Mouse (Mus musculus) liver, adult 2 months (tissue): ENCODE data around the gene Mfng.

ENCODE experiments used
- CTCF ChIP-seq: fragments of 200-500 bp; IDR thresholded peaks from 2 replicates; pipeline ENCODE4 v1.5.1; 2011; ENCODE audit warnings: low read depth, low read length, control low read depth
- POLR2A ChIP-seq: fragments of 200-500 bp; IDR thresholded peaks from 2 replicates; pipeline ENCODE4 v1.6.1; 2011; ENCODE audit warnings: low read length, control low read depth; ENCODE audit not compliant: insufficient read depth; ENCODE audit errors: extremely low read depth

DNA sequence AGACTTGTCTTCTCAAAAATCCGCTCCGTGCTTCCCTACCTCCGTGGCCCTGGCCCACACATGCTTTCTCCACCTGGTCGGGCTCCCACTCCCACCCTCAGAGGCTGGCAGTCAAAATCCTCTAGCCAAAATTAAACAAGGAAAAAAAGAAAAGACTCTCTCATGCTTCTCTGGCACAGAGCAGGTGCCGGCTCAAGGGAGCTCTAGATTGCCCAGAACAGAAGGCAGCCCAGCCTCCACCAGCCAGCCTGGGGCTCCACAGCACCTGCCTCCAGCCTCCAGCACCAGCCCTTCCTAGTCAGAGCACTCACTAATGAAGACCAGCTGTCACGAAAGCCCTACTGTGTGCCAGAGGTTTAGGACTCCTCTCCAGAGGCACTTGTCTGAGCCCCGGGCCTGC, 59.5 kb downstream of the Mfng start:
- no peak for TF ChIP-seq CTCF
- no peak for TF ChIP-seq POLR2A
